Mouse (Mus musculus) intestine, postnatal 0 days (tissue): ENCODE measurements at regions not wholly inside any gene's neighbourhood (a gene's known extent, or its start where the extent isn't known, plus 50 kb on each side); places are given as distances from the start of the nearest gene placed in this dataset.

Experiments used
- ATAC-seq: fragments of 200-750 bp; cut with Nextera tagmentation; 2 replicates; pipeline ENCODE4 v1.8.0; 2017; ENCODE audit warnings: mild to moderate bottlenecking, moderate TSS enrichment, moderate library complexity
- H3K27ac ChIP-seq: fragments of 300-500 bp; sonication (generic); 2 replicates; pipeline ENCODE4 v1.5.1; 2014; ENCODE audit warnings: mild to moderate bottlenecking, low read depth, low read length, moderate library complexity
- H3K27me3 ChIP-seq: fragments of 300-500 bp; sonication (generic); replicated peaks from 2 replicates; pipeline ENCODE4 v1.6.1; 2014; ENCODE audit warnings: low read length, mixed read lengths; ENCODE audit not compliant: control insufficient read depth, insufficient read depth
- H3K36me3 ChIP-seq: fragments of 300-500 bp; sonication (generic); 2 replicates; pipeline ENCODE4 v1.6.1; 2014; ENCODE audit warnings: mild to moderate bottlenecking, moderate library complexity; ENCODE audit not compliant: control insufficient read depth, insufficient read depth
- H3K4me1 ChIP-seq: fragments of 300-500 bp; sonication (generic); replicated peaks from 2 replicates; pipeline ENCODE4 v1.6.1; 2014; ENCODE audit warnings: antibody characterized with exemption, low read length, mixed read lengths; ENCODE audit not compliant: control insufficient read depth, insufficient read depth
- H3K4me2 ChIP-seq: fragments of 300-500 bp; sonication (generic); replicated peaks from 2 replicates; pipeline ENCODE4 v1.6.1; 2014; ENCODE audit warnings: low read depth, mild to moderate bottlenecking, moderate library complexity
- H3K4me3 ChIP-seq: fragments of 300-500 bp; sonication (generic); 2 replicates; pipeline ENCODE4 v1.5.1; 2014; ENCODE audit warnings: low read depth, low read length
- H3K9ac ChIP-seq: fragments of 300-500 bp; sonication (generic); 2 replicates; pipeline ENCODE4 v1.6.1; 2014; ENCODE audit warnings: mild to moderate bottlenecking, low read depth, low read length
- H3K9me3 ChIP-seq: fragments of 300-500 bp; sonication (generic); 2 replicates; pipeline ENCODE4 v1.6.1; 2016; ENCODE audit warnings: mixed run types; ENCODE audit not compliant: control insufficient read depth
- CTCF ChIP-seq: sonication (generic); IDR thresholded peaks from 2 replicates; pipeline ENCODE4 v1.5.1; 2016; ENCODE audit warnings: low read depth, mild to moderate bottlenecking, control low read depth, antibody characterized with exemption, moderate library complexity
- WGBS: fragments of 180-500 bp; shearing (Covaris S2); extraction: QIAGEN DNeasy Blood & Tissue Kit; methylation state at CpG from one replicate; pipeline ENCODE4 v1.1.7; 2014; 5-methylcytosine and 5-hydroxymethylcytosine counted together

- WGBS, result 93% methylated on average over 8 of the region's 8 CpGs
- H3K27ac ChIP-seq, result no peak overlapping the region
These were observed 83.9 kb downstream of the Tomm20 start for GRCm38 (mm10) chr8:126861754-126862153.

DNA sequence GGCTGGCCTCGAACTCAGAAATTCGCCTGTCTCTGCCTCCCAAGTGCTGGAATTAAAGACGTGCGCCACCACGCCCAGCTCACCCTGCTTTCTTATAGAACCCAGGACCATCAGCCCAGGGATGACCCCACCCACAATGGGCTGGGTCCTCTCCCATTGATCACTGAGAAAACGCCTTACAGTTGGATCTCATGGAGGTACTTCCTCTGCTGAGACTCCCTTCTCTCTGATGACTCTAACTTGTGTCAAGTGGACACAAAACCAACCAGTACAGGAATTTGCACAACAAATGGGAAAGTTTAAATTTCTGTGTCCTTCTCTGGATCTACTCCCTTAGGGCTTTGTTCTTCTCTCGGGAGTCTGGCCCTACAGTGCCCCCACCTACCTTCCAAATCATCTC lies 85.0 kb downstream of the Tomm20 start:
- Histone ChIP-seq H3K9ac (no peak overlapping the region), H3K27me3 (no peaks in the 10 kb centered on the region), H3K4me1 (no peaks in the 10 kb centered on the region; the same call in 1 of the 2 replicates), H3K27ac (no peak overlapping the region), H3K9me3 (no peaks in the 10 kb centered on the region), H3K4me3 (no peak overlapping the region), H3K36me3 (no peaks in the 10 kb centered on the region), H3K4me2 (no peak overlapping the region)
- ATAC-seq, result no peak
- TF ChIP-seq CTCF, result no peak
- WGBS, result 93% methylated on average over 7 of the region's 7 CpGs

More at GRCm38 (mm10) chr8:126861754-126862153, 83.9 kb downstream of the Tomm20 start:
- no peak for TF ChIP-seq CTCF
- Histone ChIP-seq H3K36me3 (no peaks in the 10 kb centered on the region), H3K4me2 (no peak overlapping the region), H3K9me3 (no peaks in the 10 kb centered on the region), H3K9ac (no peak overlapping the region), H3K4me3 (no peak overlapping the region), H3K27me3 (no peaks in the 10 kb centered on the region), H3K4me1 (no peaks in the 10 kb centered on the region; the same call in 1 of the 2 replicates)
- ATAC-seq, result no peak

GRCm38 (mm10) chr8:126859706-126860424 lies 85.8 kb downstream of the Tomm20 start:
- Histone ChIP-seq H3K27ac (no peak overlapping the region), H3K4me1 (no peaks in the 10 kb centered on the region; the same call in 1 of the 2 replicates), H3K36me3 (no peaks in the 10 kb centered on the region), H3K4me2 (no peak overlapping the region), H3K27me3 (no peaks in the 10 kb centered on the region), H3K9me3 (no peaks in the 10 kb centered on the region), H3K9ac (no peak overlapping the region), H3K4me3 (no peak overlapping the region)
- no peak for ATAC-seq
- TF ChIP-seq CTCF, result no peak
- 86% methylated on average over 5 of the region's 5 CpGs for WGBS

DNA sequence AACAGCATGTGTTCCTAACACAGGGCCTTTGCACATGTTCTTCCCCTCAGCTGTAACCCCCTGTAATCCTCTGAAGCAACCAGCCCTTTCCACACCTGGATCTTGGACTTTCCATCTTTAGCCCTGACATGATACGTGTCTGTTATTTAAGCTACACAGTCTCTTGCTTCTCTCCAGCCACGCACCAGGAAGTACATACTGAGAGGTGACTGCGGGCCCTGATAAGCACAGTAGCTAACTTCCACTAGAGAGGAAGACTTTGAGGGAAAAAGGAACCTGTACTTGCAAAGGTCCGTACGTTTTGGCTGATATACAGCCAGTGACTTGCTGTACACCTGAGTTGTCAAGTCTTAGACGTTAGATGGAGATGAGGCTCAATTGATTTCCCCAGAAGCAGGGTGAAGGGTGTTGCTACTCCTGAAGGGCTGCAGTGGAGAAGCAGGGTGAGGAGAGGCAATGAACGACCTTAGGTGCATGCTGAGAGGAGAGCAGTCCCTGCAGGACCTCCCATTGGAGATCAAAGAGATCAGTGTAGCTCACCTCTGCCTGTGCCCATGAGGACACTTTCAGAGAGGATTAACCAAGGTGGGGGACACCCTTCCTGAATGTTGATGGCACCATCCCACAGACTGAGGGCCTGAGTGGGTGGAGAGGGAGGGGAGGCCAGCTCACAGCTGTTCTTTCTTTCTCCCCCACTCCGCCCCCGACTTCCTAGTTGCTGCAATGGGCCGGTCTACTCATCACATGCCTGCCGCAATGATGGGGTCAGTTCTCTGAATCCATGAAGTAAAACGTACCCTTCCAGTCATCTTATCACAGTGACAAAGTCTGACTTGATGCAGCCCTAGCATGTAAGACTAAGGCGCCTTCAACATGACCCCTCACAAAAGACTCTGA lies 88.1 kb downstream of the Tomm20 start:
- Histone ChIP-seq H3K9ac (no peak overlapping the region), H3K36me3 (no peaks in the 10 kb centered on the region), H3K4me1 (no peaks in the 10 kb centered on the region; the same call in 1 of the 2 replicates), H3K27me3 (no peaks in the 10 kb centered on the region), H3K9me3 (no peaks in the 10 kb centered on the region), H3K27ac (no peak overlapping the region), H3K4me2 (no peak overlapping the region), H3K4me3 (no peak overlapping the region)
- peak; percentile 52 for ATAC-seq
- TF ChIP-seq CTCF, result no peak
- WGBS, result 50% methylated on average over 13 of the region's 13 CpGs

GRCm38 (mm10) chr8:126855914-126856313 lies 89.7 kb downstream of the Tomm20 start:
- no peak for ATAC-seq
- Histone ChIP-seq H3K27me3 (no peaks in the 10 kb centered on the region), H3K36me3 (no peaks in the 10 kb centered on the region), H3K9ac (no peak overlapping the region), H3K4me3 (no peak overlapping the region), H3K4me1 (no peaks in the 10 kb centered on the region; the same call in 1 of the 2 replicates), H3K9me3 (no peaks in the 10 kb centered on the region), H3K4me2 (no peak overlapping the region), H3K27ac (no peak overlapping the region)
- no peak for TF ChIP-seq CTCF
- WGBS, result 62% methylated on average over 5 of the region's 5 CpGs

- no peaks in the 10 kb centered on the region for H3K27me3 ChIP-seq
- no peak for TF ChIP-seq CTCF
- no peak overlapping the region for H3K4me2 ChIP-seq
- no peak overlapping the region for H3K4me3 ChIP-seq
- H3K27ac ChIP-seq, result no peak overlapping the region
- no peak for ATAC-seq
- 35% methylated on average over 2 of the region's 2 CpGs for WGBS
- H3K9me3 ChIP-seq, result no peaks in the 10 kb centered on the region
- no peak overlapping the region for H3K9ac ChIP-seq
- H3K36me3 ChIP-seq, result no peaks in the 10 kb centered on the region
- H3K4me1 ChIP-seq, result peaks cover under 1% of the 10 kb centered on the region
These were observed 90.5 kb downstream of the Tomm20 start for GRCm38 (mm10) chr8:126855056-126855609.
